In genomic region chr7:28832137-28832536, GRCm38 (mm10) we compare ENCODE assay signal across 13 mouse cellular contexts. TPM values are rescaled to one million over a fixed set of nuclear protein-coding genes. Genes with fewer than 3 reads are reported as not detected.
DNase-seq lines count a peak whose midpoint lies in the region; ATAC-seq and TF ChIP-seq lines count a peak whose summit lies in the region.
"Had no signal": no experiment of that assay in that cellular context is flagged by ENCODE, and none has a peak within 500 bp of the region (broad histone marks: within the 10 kb centered on the region; RNA-seq: fewer than 3 reads in every experiment).

No protein-coding gene starts in this region.

- no peak overlapping the region for H3K9ac ChIP-seq in intestine, embryonic 14.5 days (ENCODE audit: low read length)
- no peak overlapping the region for H3K9ac ChIP-seq in kidney, embryonic 15.5 days
- H3K9ac ChIP-seq: embryonic facial prominence, embryonic 13.5 days; lung, embryonic 15.5 days had no signal

- H3K27ac ChIP-seq in intestine, embryonic 14.5 days (ENCODE audit: low read depth) = peak overlapping the region; percentile 69
- H3K27ac ChIP-seq in kidney, embryonic 15.5 days = no peak overlapping the region
- H3K27ac ChIP-seq: embryonic facial prominence, embryonic 13.5 days; hindbrain, embryonic 10.5 days; lung, embryonic 15.5 days had no signal

- H3K4me2 ChIP-seq in intestine, embryonic 14.5 days (ENCODE audit: low read length) = 0 out of 2 replicates have a peak overlapping the region, but pooled peaks have one; percentile 9
- no peak overlapping the region for H3K4me2 ChIP-seq in kidney, embryonic 15.5 days
- H3K4me2 ChIP-seq: embryonic facial prominence, embryonic 13.5 days; lung, embryonic 15.5 days had no signal

- WGBS in intestine, embryonic 14.5 days = 55% methylated on average over 6 of the region's 6 CpGs
- 62% methylated on average over 6 of the region's 6 CpGs for WGBS in kidney, embryonic 15.5 days

- DNase-seq in A20 (ENCODE audit: low read depth, low spot score) = peak; percentile 83
- DNase-seq in intestine, embryonic 14.5 days (ENCODE audit: low spot score) = no peak
- peak; percentile 48 for DNase-seq in splenic B cell, adult 2 months (ENCODE audit: low read depth, low spot score)
- DNase-seq in cerebellum, postnatal 36 days = no peak
- no peak for DNase-seq in retina, postnatal 1 day
- DNase-seq: adrenal gland, adult 8-10 months; cerebellum, adult 11-12 months had no signal

- 0 out of 2 replicates have a peak, but pooled peaks cover 5% of the 10 kb centered on the region for H3K27me3 ChIP-seq in E14TG2a.4 (ENCODE audit: insufficient read depth, low read length)
- H3K27me3 ChIP-seq in intestine, embryonic 14.5 days (replicated peaks; ENCODE audit: control insufficient read depth, insufficient read depth, low read length) = no peaks in the 10 kb centered on the region
- H3K27me3 ChIP-seq in splenic B cell, adult 2 months (ENCODE audit: control insufficient read depth, insufficient read depth, low read length, poor library complexity, severe bottlenecking) = no peaks in the 10 kb centered on the region
- H3K27me3 ChIP-seq in kidney, embryonic 15.5 days = no peaks in the 10 kb centered on the region
- H3K27me3 ChIP-seq: embryonic facial prominence, embryonic 13.5 days; lung, embryonic 15.5 days had no signal

- peak; percentile 46 for ATAC-seq in intestine, embryonic 14.5 days (replicated peaks; ENCODE audit: low FRiP score, low TSS enrichment, low read depth)
- no peak for ATAC-seq in kidney, embryonic 15.5 days (replicated peaks; ENCODE audit: low FRiP score)
- ATAC-seq: forebrain, embryonic 16.5 days had no signal

- peaks cover 30% of the 10 kb centered on the region for H3K4me1 ChIP-seq in E14TG2a.4 (replicated peaks; ENCODE audit: low read depth, low read length)
- 0 out of 2 replicates have a peak, but pooled peaks cover 3% of the 10 kb centered on the region for H3K4me1 ChIP-seq in intestine, embryonic 14.5 days (replicated peaks; ENCODE audit: control insufficient read depth, insufficient read depth, low read length)
- peaks cover 6% of the 10 kb centered on the region; the same call in 1 of the 2 replicates for H3K4me1 ChIP-seq in kidney, embryonic 15.5 days
- H3K4me1 ChIP-seq: embryonic facial prominence, embryonic 13.5 days; hindbrain, embryonic 10.5 days had no signal

- peaks cover 5% of the 10 kb centered on the region for H3K9me3 ChIP-seq in E14TG2a.4 (ENCODE audit: low read length)
- no peaks in the 10 kb centered on the region for H3K9me3 ChIP-seq in intestine, embryonic 14.5 days (ENCODE audit: control insufficient read depth, low read length)
- H3K9me3 ChIP-seq in kidney, embryonic 15.5 days (replicated peaks) = no peaks in the 10 kb centered on the region
- H3K9me3 ChIP-seq: embryonic facial prominence, embryonic 13.5 days; lung, embryonic 15.5 days had no signal

- peaks cover 44% of the 10 kb centered on the region for H3K36me3 ChIP-seq in E14TG2a.4 (ENCODE audit: insufficient read depth, low read length)
- peaks cover 12% of the 10 kb centered on the region for H3K36me3 ChIP-seq in intestine, embryonic 14.5 days (ENCODE audit: control insufficient read depth, insufficient read depth, low read length)
- H3K36me3 ChIP-seq in splenic B cell, adult 2 months (ENCODE audit: control insufficient read depth, insufficient read depth, low read length, poor library complexity, severe bottlenecking) = peaks cover 7% of the 10 kb centered on the region
- H3K36me3 ChIP-seq in kidney, embryonic 15.5 days = peaks cover 33% of the 10 kb centered on the region

- H3K4me3 ChIP-seq in E14TG2a.4 (replicated peaks; ENCODE audit: low read length) = peak overlapping the region; percentile 58; the same call in 1 of the 2 replicates
- no peak overlapping the region for H3K4me3 ChIP-seq in intestine, embryonic 14.5 days (ENCODE audit: low read depth, low read length)
- no peak overlapping the region for H3K4me3 ChIP-seq in kidney, embryonic 15.5 days (replicated peaks)
- H3K4me3 ChIP-seq: embryonic facial prominence, embryonic 13.5 days; hindbrain, embryonic 10.5 days; lung, embryonic 15.5 days had no signal

- no peak for TF ChIP-seq CTCF in E14TG2a.4 (conservative IDR thresholded peaks at IDR 0.05; ENCODE audit: low read length)

RNA-seq across cellular contexts. Expression of gene Lgals4, which starts 1.5 kb away (rescaled TPM):
- polyA plus RNA-seq in intestine, embryonic 14.5 days (2014; fragmentation: Nextera tagmentation; extraction: Ambion mirVana) = 604 and 737 TPM in 2 replicates
- 12.0 and 32.1 TPM in 2 replicates for polyA plus RNA-seq in kidney, embryonic 15.5 days (2015; fragmentation: Nextera tagmentation; extraction: Ambion mirVana)

RNA-seq across cellular contexts. Expression of gene Ech1, which starts 7.1 kb away (rescaled TPM):
- polyA plus RNA-seq in intestine, embryonic 14.5 days (2014; fragmentation: Nextera tagmentation; extraction: Ambion mirVana) = 188 and 194 TPM in 2 replicates
- polyA plus RNA-seq in kidney, embryonic 15.5 days (2015; fragmentation: Nextera tagmentation; extraction: Ambion mirVana) = 154 and 164 TPM in 2 replicates

RNA-seq across cellular contexts. Expression of gene Hnrnpl, which starts 23.8 kb away (rescaled TPM):
- polyA plus RNA-seq in intestine, embryonic 14.5 days (2014; fragmentation: Nextera tagmentation; extraction: Ambion mirVana) = 232 and 241 TPM in 2 replicates
- polyA plus RNA-seq in kidney, embryonic 15.5 days (2015; fragmentation: Nextera tagmentation; extraction: Ambion mirVana) = 264 and 265 TPM in 2 replicates

RNA-seq across cellular contexts. Expression of gene Lgals7, which starts 31.5 kb away (rescaled TPM):
- polyA plus RNA-seq in intestine, embryonic 14.5 days (2014; fragmentation: Nextera tagmentation; extraction: Ambion mirVana) = 0.42 and 0.58 TPM in 2 replicates
- 1.9 and 3.1 TPM in 2 replicates for polyA plus RNA-seq in kidney, embryonic 15.5 days (2015; fragmentation: Nextera tagmentation; extraction: Ambion mirVana)

RNA-seq across cellular contexts. Expression of gene Rinl, which starts 43.4 kb away (rescaled TPM):
- polyA plus RNA-seq in intestine, embryonic 14.5 days (2014; fragmentation: Nextera tagmentation; extraction: Ambion mirVana) = 3.5 and 4.3 TPM in 2 replicates
- 6.2 and 7.4 TPM in 2 replicates for polyA plus RNA-seq in kidney, embryonic 15.5 days (2015; fragmentation: Nextera tagmentation; extraction: Ambion mirVana)

Comparison
In these comparisons a context has a peak if more than half of its experiments do, and no peak if none do; other contexts are left out.
1. DNase-seq: peak in A20 (single experiment) and splenic B cell, adult 2 months (single experiment); none in intestine, embryonic 14.5 days (single experiment), cerebellum, postnatal 36 days (0 of 2) and retina, postnatal 1 day (single experiment).
2. RNA of gene Lgals4, which starts 1.5 kb away (polyA plus RNA-seq): 604 to 737 TPM in intestine, embryonic 14.5 days; 12.0 to 32.1 TPM in kidney, embryonic 15.5 days; every median in the first group is over 10 times any median in the second.